Mouse (Mus musculus) C2C12 (cell line): ENCODE data around the gene Naxd.

Experiments
- CEBPB ChIP-seq: IDR thresholded peaks from one replicate; pipeline ENCODE4 v1.6.1; 2011; ENCODE audit warnings: low read depth, mild to moderate bottlenecking, control low read depth, moderate library complexity
- CTCF ChIP-seq: IDR thresholded peaks from one replicate; pipeline ENCODE4 v1.5.1; 2011; ENCODE audit not compliant: control insufficient read depth, insufficient read depth, insufficient read length
- MAX ChIP-seq: IDR thresholded peaks from one replicate; pipeline ENCODE4 v1.6.1; 2011; ENCODE audit warnings: mild to moderate bottlenecking, control low read depth
- MYOD1 ChIP-seq: IDR thresholded peaks from one replicate; pipeline ENCODE4 v1.6.1; 2011; ENCODE audit warnings: low read depth; ENCODE audit not compliant: control insufficient read depth, insufficient read length
- MYOG ChIP-seq: IDR thresholded peaks from one replicate; pipeline ENCODE4 v1.6.1; 2011; ENCODE audit not compliant: control insufficient read depth, insufficient read length; ENCODE audit errors: extremely low read depth
- USF1 ChIP-seq: IDR thresholded peaks from one replicate; pipeline ENCODE4 v1.6.1; 2011; ENCODE audit warnings: low read depth, mild to moderate bottlenecking, control low read depth, moderate library complexity

DNA sequence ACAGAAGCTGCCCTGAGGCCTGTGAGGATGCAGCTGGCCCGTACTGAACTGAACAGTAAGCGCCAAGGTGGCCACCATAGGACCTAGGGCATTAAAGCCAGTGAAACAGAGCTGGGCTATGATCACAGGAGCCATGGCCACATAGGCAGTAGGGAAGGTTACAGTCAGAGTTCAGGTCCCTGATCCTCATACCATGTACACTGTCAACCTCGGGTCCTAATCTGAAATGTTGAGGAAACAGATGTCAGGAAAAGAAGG, 32.7 kb upstream of the Naxd start:
- TF ChIP-seq CTCF, result no peak
- TF ChIP-seq MAX, result no peak
- TF ChIP-seq MYOD1, result no peak
- TF ChIP-seq CEBPB, result no peak
- TF ChIP-seq USF1, result no peak
- TF ChIP-seq MYOG, result no peak
